Mouse (Mus musculus): ENCODE data around the gene Rfx1. TPM values are rescaled to one million over a fixed set of nuclear protein-coding genes. Genes with fewer than 3 reads are reported as not detected.

Rfx1 gene
- total and polyA plus RNA-seq, 2 experiments from 2014 or later: 6.0 to 29.0 TPM

- ATAC-seq (0 out of 2 replicates have a peak, but pooled peaks have one; percentile 19), DNase-seq (ENCODE audit: low spot score) (no peak)
- Histone ChIP-seq H3K9me3 (ENCODE audit: low read length) (no peaks in the 10 kb centered on the region), H3K4me2 (ENCODE audit: low read depth, low read length) (no peak overlapping the region), H3K4me1 (ENCODE audit: insufficient read depth, low read length) (no peaks in the 10 kb centered on the region), H3K9ac (replicated peaks; ENCODE audit: low read length) (no peak overlapping the region), H3K36me3 (ENCODE audit: insufficient read depth, low read length) (peaks cover 68% of the 10 kb centered on the region), H3K27me3 (ENCODE audit: insufficient read depth, low read length) (no peaks in the 10 kb centered on the region), H3K27ac (no peak overlapping the region), H3K4me3 (ENCODE audit: low read length) (no peak overlapping the region)
- 69% methylated on average over 8 of the region's 8 CpGs for WGBS
- no peak for TF ChIP-seq CTCF (IDR thresholded peaks at IDR 0.05; ENCODE audit: low read depth)
Measured at GRCm38 (mm10) chr8:84096061-84096460, 29.4 kb downstream of the Rfx1 start.

GRCm38 (mm10) chr8:84098376-84098775 is 31.7 kb downstream of the Rfx1 start:
- no peak for TF ChIP-seq CTCF (IDR thresholded peaks at IDR 0.05; ENCODE audit: low read depth)
- Histone ChIP-seq H3K4me2 (ENCODE audit: low read depth, low read length) (no peak overlapping the region), H3K27ac (no peak overlapping the region), H3K36me3 (ENCODE audit: insufficient read depth, low read length) (peaks cover 48% of the 10 kb centered on the region), H3K9me3 (ENCODE audit: low read length) (no peaks in the 10 kb centered on the region), H3K4me3 (ENCODE audit: low read length) (no peak overlapping the region), H3K4me1 (ENCODE audit: insufficient read depth, low read length) (peaks cover 10% of the 10 kb centered on the region; the same call in 1 of the 2 replicates), H3K9ac (replicated peaks; ENCODE audit: low read length) (no peak overlapping the region), H3K27me3 (ENCODE audit: insufficient read depth, low read length) (no peaks in the 10 kb centered on the region)
- WGBS: 94% methylated on average over 7 of the region's 7 CpGs
- ATAC-seq (no peak), DNase-seq (ENCODE audit: low spot score) (no peak)

GRCm38 (mm10) chr8:84101476-84102270 is 35.0 kb downstream of the Rfx1 start:
- H3K27me3 ChIP-seq (ENCODE audit: insufficient read depth, low read length): no peaks in the 10 kb centered on the region
- no peak overlapping the region for H3K9ac ChIP-seq (replicated peaks; ENCODE audit: low read length)
- 90% methylated on average over 25 of the region's 25 CpGs for WGBS
- TF ChIP-seq CTCF (IDR thresholded peaks at IDR 0.05; ENCODE audit: low read depth): no peak
- H3K9me3 ChIP-seq (ENCODE audit: low read length): no peaks in the 10 kb centered on the region
- no peak overlapping the region for H3K27ac ChIP-seq
- no peak overlapping the region for H3K4me3 ChIP-seq (ENCODE audit: low read length)
- no peak overlapping the region for H3K4me2 ChIP-seq (ENCODE audit: low read depth, low read length)
- ATAC-seq: no peak
- H3K4me1 ChIP-seq (ENCODE audit: insufficient read depth, low read length): peaks cover 14% of the 10 kb centered on the region; the same call in 1 of the 2 replicates
- no peak for DNase-seq (ENCODE audit: low spot score)
- H3K36me3 ChIP-seq (ENCODE audit: insufficient read depth, low read length): peaks cover 21% of the 10 kb centered on the region

GRCm38 (mm10) chr8:84103601-84104000 is 37.0 kb downstream of the Rfx1 start:
- H3K27ac ChIP-seq: peak overlapping the region; percentile 93
- H3K4me2 ChIP-seq (ENCODE audit: low read depth, low read length): peak overlapping the region; percentile 75
- H3K4me3 ChIP-seq (ENCODE audit: low read length): peak overlapping the region; percentile 70
- peaks cover 3% of the 10 kb centered on the region for H3K36me3 ChIP-seq (ENCODE audit: insufficient read depth, low read length)
- H3K9ac ChIP-seq (replicated peaks; ENCODE audit: low read length): peak overlapping the region; percentile 67
- no peak for ATAC-seq
- peak; percentile 54 for DNase-seq (ENCODE audit: low spot score)
- H3K9me3 ChIP-seq (ENCODE audit: low read length): no peaks in the 10 kb centered on the region
- WGBS: 28% methylated on average over 3 of the region's 3 CpGs
- 0 out of 2 replicates have a peak, but pooled peaks have one; percentile 6 for TF ChIP-seq CTCF (IDR thresholded peaks at IDR 0.05; ENCODE audit: low read depth)
- no peaks in the 10 kb centered on the region for H3K27me3 ChIP-seq (ENCODE audit: insufficient read depth, low read length)
- peaks cover 14% of the 10 kb centered on the region; the same call in 1 of the 2 replicates for H3K4me1 ChIP-seq (ENCODE audit: insufficient read depth, low read length)

- Histone ChIP-seq H3K4me3 (ENCODE audit: low read length) (peak overlapping the region; percentile 70), H3K27ac (peak overlapping the region; percentile 93), H3K27me3 (ENCODE audit: insufficient read depth, low read length) (no peaks in the 10 kb centered on the region), H3K36me3 (ENCODE audit: insufficient read depth, low read length) (no peaks in the 10 kb centered on the region; the same call in 1 of the 2 replicates), H3K9me3 (ENCODE audit: low read length) (no peaks in the 10 kb centered on the region), H3K4me2 (ENCODE audit: low read depth, low read length) (peak overlapping the region; percentile 75), H3K4me1 (ENCODE audit: insufficient read depth, low read length) (peaks cover 14% of the 10 kb centered on the region; the same call in 1 of the 2 replicates), H3K9ac (replicated peaks; ENCODE audit: low read length) (peak overlapping the region; percentile 67)
- 1% methylated on average over 25 of the region's 29 CpGs for WGBS
- peak; percentile 77 for ATAC-seq
- DNase-seq (ENCODE audit: low spot score): peak; percentile 84
- TF ChIP-seq CTCF (IDR thresholded peaks at IDR 0.05; ENCODE audit: low read depth): peak; percentile 54
Measured at GRCm38 (mm10) chr8:84104221-84104620, 37.6 kb downstream of the Rfx1 start.

GRCm38 (mm10) chr8:84104697-84105609 is 38.3 kb downstream of the Rfx1 start, which contains the start of gene Dcaf15:
Dcaf15 (minus strand) TSS chr8:84104768.
- peak; percentile 98 for ATAC-seq
- WGBS: 5% methylated on average over 42 of the region's 42 CpGs

More at GRCm38 (mm10) chr8:84104697-84105609, 38.3 kb downstream of the Rfx1 start, which contains the start of gene Dcaf15:
- peak within 1 kb of the TSS; percentile 75 for H3K4me2 ChIP-seq (ENCODE audit: low read depth, low read length)
- no peaks in the 10 kb centered on the region; the same call in 1 of the 2 replicates for H3K36me3 ChIP-seq (ENCODE audit: insufficient read depth, low read length)
- H3K9me3 ChIP-seq (ENCODE audit: low read length): no peaks in the 10 kb centered on the region
- no peaks in the 10 kb centered on the region for H3K27me3 ChIP-seq (ENCODE audit: insufficient read depth, low read length)
- no peak for TF ChIP-seq CTCF (IDR thresholded peaks at IDR 0.05; ENCODE audit: low read depth)
- H3K4me1 ChIP-seq (ENCODE audit: insufficient read depth, low read length): peaks cover 14% of the 10 kb centered on the region; the same call in 1 of the 2 replicates
- peak within 1 kb of the TSS; percentile 93 for H3K27ac ChIP-seq
- H3K9ac ChIP-seq (replicated peaks; ENCODE audit: low read length): peak within 1 kb of the TSS; percentile 67
- H3K4me3 ChIP-seq (ENCODE audit: low read length): peak within 1 kb of the TSS; percentile 70
- DNase-seq (ENCODE audit: low spot score): peak; percentile 100
